Mouse (Mus musculus): ENCODE measurements at regions not wholly inside any gene's neighbourhood (a gene's known extent, or its start where the extent isn't known, plus 50 kb on each side); places are given as distances from the start of the nearest gene placed in this dataset.
A peak's percentile ranks its signal among the peaks of the same experiment; 100 is the strongest.

DNA sequence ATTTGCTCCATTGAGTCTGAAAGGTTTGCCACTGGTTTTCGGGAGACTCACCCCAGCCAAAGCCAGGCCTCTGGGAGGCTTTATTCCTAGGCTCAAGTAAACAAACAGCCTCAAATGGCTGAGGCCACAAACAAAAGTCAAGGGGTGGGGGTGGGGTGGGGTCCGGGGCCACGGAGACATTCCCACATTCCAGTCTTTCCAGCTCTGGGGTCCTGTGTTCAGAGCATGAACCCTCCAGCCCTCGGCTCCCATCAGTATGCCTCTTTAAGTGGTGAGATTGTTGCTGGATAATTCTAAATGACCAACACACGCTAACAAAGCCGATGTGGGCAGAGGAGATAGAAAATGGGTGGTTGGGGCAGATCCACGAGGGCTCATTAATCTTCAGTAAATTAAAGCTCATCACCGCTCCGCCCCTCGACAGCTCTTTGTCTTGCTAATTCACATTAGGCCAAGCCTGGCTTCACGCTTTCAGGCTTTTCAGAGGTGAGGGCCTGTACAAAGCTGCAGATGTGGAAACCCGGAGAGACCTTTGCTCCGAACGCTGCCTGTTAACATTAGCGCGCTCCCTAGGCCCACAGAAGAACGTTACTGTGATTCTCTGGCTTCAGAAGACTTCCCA, 326.2 kb downstream of the Pmp22 start:
- H3K4me3 ChIP-seq = no peak overlapping the region
- no peaks in the 10 kb centered on the region for H3K27me3 ChIP-seq (ENCODE audit: control insufficient read depth, insufficient read depth, insufficient read length)
- no peak overlapping the region for H3K4me2 ChIP-seq (ENCODE audit: low read depth)
- no peak overlapping the region for H3ac ChIP-seq (ENCODE audit: control insufficient read depth, insufficient read length)
- TF ChIP-seq MAX (IDR thresholded peaks at IDR 0.05; ENCODE audit: low read depth) (no peak), TCF12 (IDR thresholded peaks at IDR 0.05; ENCODE audit: insufficient read depth, poor library complexity, severe bottlenecking) (no peak), USF1 (IDR thresholded peaks at IDR 0.05; ENCODE audit: low read depth) (no peak), SRF (IDR thresholded peaks at IDR 0.05; ENCODE audit: control insufficient read depth, insufficient read length, low read depth) (no peak), MYOD1 (IDR thresholded peaks at IDR 0.05; ENCODE audit: control insufficient read depth in 1 of 3, insufficient read length in 2 of 3, low read depth in 2 of 3) (no peak), REST (IDR thresholded peaks at IDR 0.05; ENCODE audit: insufficient read depth, insufficient read length) (no peak), TCF3 (IDR thresholded peaks at IDR 0.05; ENCODE audit: insufficient read length, low read depth) (no peak), MYOG (IDR thresholded peaks at IDR 0.05; ENCODE audit: control insufficient read depth in 1 of 3, insufficient read depth in 1 of 3, insufficient read length in 2 of 3, low read depth in 2 of 3) (no peak), POLR2A (IDR thresholded peaks at IDR 0.05; ENCODE audit: insufficient read length, low read depth) (no peak), E2F4 (IDR thresholded peaks at IDR 0.05; ENCODE audit: insufficient read depth) (no peak), CEBPB (IDR thresholded peaks at IDR 0.05; ENCODE audit: insufficient read depth, poor library complexity, severe bottlenecking) (no peak), POLR2AphosphoS2 (IDR thresholded peaks at IDR 0.05; ENCODE audit: insufficient read length, low read depth) (no peak)
- H3K79me2 ChIP-seq (ENCODE audit: control insufficient read depth, insufficient read depth) = no peaks in the 10 kb centered on the region
- no peaks in the 10 kb centered on the region for H3K36me3 ChIP-seq (ENCODE audit: control insufficient read depth, insufficient read depth)

DNA sequence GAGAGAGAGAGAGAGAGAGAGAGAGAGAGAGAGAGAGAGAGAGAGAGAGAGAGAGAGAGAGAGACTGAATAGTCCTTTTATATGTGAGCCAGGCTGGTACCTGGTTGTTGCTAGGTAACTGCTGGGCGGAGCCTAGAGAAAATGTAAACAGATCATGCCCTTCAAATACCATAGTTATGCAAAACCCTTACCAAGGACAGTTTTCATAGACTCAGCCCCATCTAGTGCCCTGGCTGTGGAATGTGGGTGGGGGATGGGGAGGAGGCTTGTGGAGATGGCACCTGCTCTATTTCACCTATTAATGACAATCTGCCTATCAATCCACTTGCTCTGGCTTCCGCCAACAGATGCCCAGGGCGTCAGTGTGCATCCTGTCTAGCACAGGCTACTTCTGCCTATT, 327.6 kb downstream of the Pmp22 start:
- Histone ChIP-seq H3K27me3 (ENCODE audit: control insufficient read depth, insufficient read depth, insufficient read length) (no peaks in the 10 kb centered on the region), H3K36me3 (ENCODE audit: control insufficient read depth, insufficient read depth) (no peaks in the 10 kb centered on the region), H3K4me3 (no peak overlapping the region), H3K4me2 (ENCODE audit: low read depth) (no peak overlapping the region), H3K79me2 (ENCODE audit: control insufficient read depth, insufficient read depth) (no peaks in the 10 kb centered on the region), H3ac (ENCODE audit: control insufficient read depth, insufficient read length) (no peak overlapping the region)
- TF ChIP-seq POLR2A (IDR thresholded peaks at IDR 0.05; ENCODE audit: insufficient read length, low read depth) = no peak
- TF ChIP-seq MYOG (IDR thresholded peaks at IDR 0.05; ENCODE audit: control insufficient read depth in 1 of 3, insufficient read depth in 1 of 3, insufficient read length in 2 of 3, low read depth in 2 of 3) = no peak
- no peak for TF ChIP-seq USF1 (IDR thresholded peaks at IDR 0.05; ENCODE audit: low read depth)
- no peak for TF ChIP-seq REST (IDR thresholded peaks at IDR 0.05; ENCODE audit: insufficient read depth, insufficient read length)
- no peak for TF ChIP-seq SRF (IDR thresholded peaks at IDR 0.05; ENCODE audit: control insufficient read depth, insufficient read length, low read depth)
- TF ChIP-seq TCF3 (IDR thresholded peaks at IDR 0.05; ENCODE audit: insufficient read length, low read depth) = no peak
- TF ChIP-seq POLR2AphosphoS2 (IDR thresholded peaks at IDR 0.05; ENCODE audit: insufficient read length, low read depth) = no peak
- TF ChIP-seq MAX (IDR thresholded peaks at IDR 0.05; ENCODE audit: low read depth) = no peak
- TF ChIP-seq CEBPB (IDR thresholded peaks at IDR 0.05; ENCODE audit: insufficient read depth, poor library complexity, severe bottlenecking) = no peak
- TF ChIP-seq TCF12 (IDR thresholded peaks at IDR 0.05; ENCODE audit: insufficient read depth, poor library complexity, severe bottlenecking) = no peak

GRCm38 (mm10) chr11:63457250-63457649, 328.5 kb downstream of the Pmp22 start:
- no peak overlapping the region for H3K4me2 ChIP-seq (ENCODE audit: low read depth)
- no peak overlapping the region for H3K4me3 ChIP-seq
- TF ChIP-seq TCF12 (IDR thresholded peaks at IDR 0.05; ENCODE audit: insufficient read depth, poor library complexity, severe bottlenecking) (no peak), POLR2A (IDR thresholded peaks at IDR 0.05; ENCODE audit: insufficient read length, low read depth) (no peak), MYOG (IDR thresholded peaks at IDR 0.05; ENCODE audit: control insufficient read depth in 1 of 3, insufficient read depth in 1 of 3, insufficient read length in 2 of 3, low read depth in 2 of 3) (no peak), USF1 (IDR thresholded peaks at IDR 0.05; ENCODE audit: low read depth) (no peak)
- H3K36me3 ChIP-seq (ENCODE audit: control insufficient read depth, insufficient read depth) = no peaks in the 10 kb centered on the region
- H3K79me2 ChIP-seq (ENCODE audit: control insufficient read depth, insufficient read depth) = no peaks in the 10 kb centered on the region
- H3K27me3 ChIP-seq (ENCODE audit: control insufficient read depth, insufficient read depth, insufficient read length) = no peaks in the 10 kb centered on the region
- no peak overlapping the region for H3ac ChIP-seq (ENCODE audit: control insufficient read depth, insufficient read length)

GRCm38 (mm10) chr11:63460146-63460545, 331.4 kb downstream of the Pmp22 start:
- Histone ChIP-seq H3K36me3 (ENCODE audit: control insufficient read depth, insufficient read depth) (no peaks in the 10 kb centered on the region), H3K4me3 (no peak overlapping the region), H3K27me3 (ENCODE audit: control insufficient read depth, insufficient read depth, insufficient read length) (no peaks in the 10 kb centered on the region), H3K79me2 (ENCODE audit: control insufficient read depth, insufficient read depth) (no peaks in the 10 kb centered on the region), H3K4me2 (ENCODE audit: low read depth) (peak overlapping the region; percentile 44), H3ac (ENCODE audit: control insufficient read depth, insufficient read length) (no peak overlapping the region)
- TF ChIP-seq CEBPB (IDR thresholded peaks at IDR 0.05; ENCODE audit: insufficient read depth, poor library complexity, severe bottlenecking) (no peak), TCF12 (IDR thresholded peaks at IDR 0.05; ENCODE audit: insufficient read depth, poor library complexity, severe bottlenecking) (no peak), TCF3 (IDR thresholded peaks at IDR 0.05; ENCODE audit: insufficient read length, low read depth) (no peak), POLR2A (IDR thresholded peaks at IDR 0.05; ENCODE audit: insufficient read length, low read depth) (no peak), POLR2AphosphoS2 (IDR thresholded peaks at IDR 0.05; ENCODE audit: insufficient read length, low read depth) (no peak)

DNA sequence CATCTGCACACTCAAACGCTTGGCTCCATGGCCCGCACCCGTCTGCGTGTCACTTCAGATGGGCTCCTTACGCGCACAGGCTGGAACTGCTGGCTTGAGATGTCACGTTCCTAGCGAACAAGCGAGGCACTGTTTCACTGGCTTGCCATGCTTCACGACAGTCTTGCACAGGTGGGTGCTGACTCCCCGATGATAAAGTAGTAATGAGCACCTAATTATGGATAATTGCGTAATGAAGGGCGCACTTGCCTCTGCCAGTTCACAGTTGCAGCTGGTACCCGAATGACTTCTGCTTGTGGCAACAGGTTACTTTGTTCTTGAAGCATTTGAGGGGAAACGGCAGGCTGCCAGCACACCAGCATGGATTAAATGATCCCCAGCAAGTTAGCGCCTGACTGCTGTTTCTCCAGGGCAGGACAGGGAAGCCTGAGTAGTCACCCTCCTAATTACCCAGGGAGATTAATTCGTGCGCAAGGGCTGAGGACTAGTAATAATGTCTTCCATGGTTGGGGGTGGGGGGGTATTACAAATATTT, 335.1 kb downstream of the Pmp22 start:
- no peaks in the 10 kb centered on the region for H3K27me3 ChIP-seq (ENCODE audit: control insufficient read depth, insufficient read depth, insufficient read length)
- no peak overlapping the region for H3K4me2 ChIP-seq (ENCODE audit: low read depth)
- H3ac ChIP-seq (ENCODE audit: control insufficient read depth, insufficient read length) = no peak overlapping the region
- H3K36me3 ChIP-seq (ENCODE audit: control insufficient read depth, insufficient read depth) = no peaks in the 10 kb centered on the region
- no peak overlapping the region for H3K4me3 ChIP-seq
- no peaks in the 10 kb centered on the region for H3K79me2 ChIP-seq (ENCODE audit: control insufficient read depth, insufficient read depth)
- TF ChIP-seq E2F4 (IDR thresholded peaks at IDR 0.05; ENCODE audit: insufficient read depth) (no peak), POLR2A (IDR thresholded peaks at IDR 0.05; ENCODE audit: insufficient read length, low read depth) (no peak), CEBPB (IDR thresholded peaks at IDR 0.05; ENCODE audit: insufficient read depth, poor library complexity, severe bottlenecking) (no peak), TCF12 (IDR thresholded peaks at IDR 0.05; ENCODE audit: insufficient read depth, poor library complexity, severe bottlenecking) (no peak)

Data from myocyte (in vitro differentiated cells).